Mouse (Mus musculus) heart, adult 2 months (tissue): ENCODE data around the gene Usp44.

Experiments
- CTCF ChIP-seq: fragments of 200-600 bp; IDR thresholded peaks from 2 replicates; pipeline ENCODE4 v1.8.1; 2022; ENCODE audit warnings: antibody characterized with exemption, mild to moderate bottlenecking, moderate library complexity
- EP300 ChIP-seq: fragments of 200-500 bp; IDR thresholded peaks from 2 replicates; pipeline ENCODE4 v1.6.1; 2011; ENCODE audit warnings: low read depth, low read length, control low read depth; ENCODE audit not compliant: insufficient read depth
- POLR2A ChIP-seq: fragments of 200-500 bp; IDR thresholded peaks from 2 replicates; pipeline ENCODE4 v1.6.1; 2011; ENCODE audit warnings: mild to moderate bottlenecking, low read depth, low read length, control low read depth; ENCODE audit not compliant: insufficient read depth

GRCm38 (mm10) chr10:93876772-93877171 lies 45.4 kb downstream of the Usp44 start:
- TF ChIP-seq CTCF (no peak), POLR2A (no peak), EP300 (no peak)
